ENCODE assay signal across 8 mouse cellular contexts in genomic region chr11:58954420-58955142, GRCm38 (mm10). TPM values are rescaled to one million over a fixed set of nuclear protein-coding genes. Genes with fewer than 3 reads are reported as not detected.
DNase-seq lines count a peak whose midpoint lies in the region; ATAC-seq lines count a peak whose summit lies in the region.

Gene Hist3h2a (plus strand): TSS chr11:58954685.
Gene Trim17 (plus strand): TSS chr11:58954685.

- H3K79me2 ChIP-seq in macrophage (ENCODE audit: inconsistent target): peaks cover 33% of the 10 kb centered on the region

- under 1% methylated on average over 49 of the region's 49 CpGs for WGBS in hindbrain, embryonic 16.5 days
- under 1% methylated on average over 43 of the region's 49 CpGs for WGBS in macrophage (ENCODE audit: missing documents)

- H3K27me3 ChIP-seq in hindbrain, embryonic 16.5 days (replicated peaks; ENCODE audit: control insufficient read depth, insufficient read depth, low read length): no peaks in the 10 kb centered on the region

- DNase-seq in WW6 (ENCODE audit: low read depth, low spot score): peak; percentile 84
- peak; percentile 77 to 85 for DNase-seq in cerebellum, postnatal 4 days (ENCODE audit: low spot score in 2 of 2)
- DNase-seq in gastrocnemius, adult 18-20 months (ENCODE audit: low spot score): peak; percentile 90
- peak; percentile 80 to 83 for DNase-seq in left cerebral cortex, adult 18-20 months (ENCODE audit: low spot score in 2 of 2)
- DNase-seq in right cerebral cortex, adult 18-20 months: peak; percentile 94
- peak; percentile 40 for DNase-seq in urinary bladder, postnatal 10 days (ENCODE audit: low spot score)

- peak within 1 kb of the TSS; percentile 99 for H3K27ac ChIP-seq in hindbrain, embryonic 16.5 days (ENCODE audit: low read depth, low read length)
- H3K27ac ChIP-seq in macrophage: peak within 1 kb of the TSS; percentile 95

- H3K9ac ChIP-seq in hindbrain, embryonic 16.5 days (ENCODE audit: low read depth, low read length): peak within 1 kb of the TSS; percentile 86

- peak within 1 kb of the TSS; percentile 95 for H3K4me2 ChIP-seq in hindbrain, embryonic 16.5 days (ENCODE audit: low read length)

- H3K9me3 ChIP-seq in hindbrain, embryonic 16.5 days (ENCODE audit: control insufficient read depth, low read length): no peaks in the 10 kb centered on the region

- no peaks in the 10 kb centered on the region; the same call in 1 of the 2 replicates for H3K36me3 ChIP-seq in hindbrain, embryonic 16.5 days (ENCODE audit: control insufficient read depth, insufficient read depth, low read length)
- H3K36me3 ChIP-seq in macrophage (ENCODE audit: inconsistent target): peaks cover 7% of the 10 kb centered on the region; the same call in 1 of the 2 replicates

- peak within 1 kb of the TSS; percentile 57 for H3K4me3 ChIP-seq in hindbrain, embryonic 16.5 days (ENCODE audit: low read length)
- peak within 1 kb of the TSS; percentile 95 for H3K4me3 ChIP-seq in macrophage (ENCODE audit: inconsistent target)

- peak; percentile 92 for ATAC-seq in hindbrain, embryonic 16.5 days

- peaks cover 46% of the 10 kb centered on the region for H3K4me1 ChIP-seq in hindbrain, embryonic 16.5 days (ENCODE audit: control insufficient read depth, insufficient read depth, low read depth, low read length)

RNA-seq across cellular contexts. Expression of gene Hist3h2a, which starts in this region (rescaled TPM):
- total RNA-seq in gastrocnemius, adult 18-20 months (2021): 10 to 100 TPM in 1 of 2 experiments, 1 to 10 TPM in 1; 9.1 to 11.1 TPM
- 85.3 and 89.6 TPM in 2 replicates for polyA plus RNA-seq in hindbrain, embryonic 16.5 days (2015; fragmentation: Nextera tagmentation; extraction: Ambion mirVana)
- total RNA-seq in left cerebral cortex, adult 18-20 months (2021): 10 to 100 TPM; 62.8 to 63.7 TPM
- total RNA-seq in macrophage (2018; cell fraction: chromatin; rRNA removed): 100 to 1,000 TPM in 5 of 26 experiments, 10 to 100 TPM in 18, 1 to 10 TPM in 3; 6.6 to 134 (median 27.4) TPM
- total RNA-seq in macrophage (2018; cell fraction: cytosol; rRNA removed): 10 to 100 TPM; 19.1 to 74.1 (median 48.6) TPM
- total RNA-seq in macrophage (2018; cell fraction: nucleus; rRNA removed): 100 to 1,000 TPM in 5 of 26 experiments, 10 to 100 TPM in 21; 14.1 to 225 (median 52.5) TPM
- 16.2 to 56.9 TPM (median 24.3 TPM) in 3 replicates for polyA plus RNA-seq in macrophage (2018)

RNA-seq across cellular contexts. Expression of gene Trim17, which starts in this region (rescaled TPM):
- total RNA-seq in gastrocnemius, adult 18-20 months (2021): under 1 TPM; 0.31 to 0.41 TPM
- 1.1 and 1.8 TPM in 2 replicates for polyA plus RNA-seq in hindbrain, embryonic 16.5 days (2015; fragmentation: Nextera tagmentation; extraction: Ambion mirVana)
- total RNA-seq in left cerebral cortex, adult 18-20 months (2021): 1 to 10 TPM; 4.0 to 5.0 TPM
- 1 to 10 TPM in 3 of 26 experiments, under 1 TPM in 18, not detected in 5; 0.25 to 1.5 (median 0.54) TPM for total RNA-seq in macrophage (2018; cell fraction: chromatin; rRNA removed)
- total RNA-seq in macrophage (2018; cell fraction: cytosol; rRNA removed): under 1 TPM in 25 of 26 experiments, not detected in 1; 0.04 to 0.30 (median 0.11) TPM
- under 1 TPM in 24 of 26 experiments, not detected in 2; 0.16 to 0.98 (median 0.52) TPM for total RNA-seq in macrophage (2018; cell fraction: nucleus; rRNA removed)
- 0.07 to 0.14 TPM in 2 of 3 replicates, not detected in the other for polyA plus RNA-seq in macrophage (2018)

Comparison
In these comparisons a context has a peak if more than half of its experiments do, and no peak if none do; other contexts are left out.
1. Peak in every context shown above with its lines: DNase-seq, ATAC-seq, H3K4me3 ChIP-seq and H3K27ac ChIP-seq.
2. RNA of gene Hist3h2a (total RNA-seq): 62.8 to 63.7 TPM in left cerebral cortex, adult 18-20 months; 9.1 to 11.1 TPM in gastrocnemius, adult 18-20 months; every median in the first group is over 4 times any median in the second.
3. DNase-seq: peak in every context shown above with its lines; median percentile 94 in right cerebral cortex, adult 18-20 months; 90 in gastrocnemius, adult 18-20 months; 84 in WW6; 82 in left cerebral cortex, adult 18-20 months; 81 in cerebellum, postnatal 4 days; 40 in urinary bladder, postnatal 10 days.